Mouse (Mus musculus) megakaryocyte progenitor cell, adult 5-6 weeks (primary cell): ENCODE measurements around the gene Gnao1. TPM values are rescaled to one million over a fixed set of nuclear protein-coding genes. Genes with fewer than 3 reads are reported as not detected.
A peak's percentile ranks its signal among the peaks of the same experiment; 100 is the strongest.

Source experiments
- ATAC-seq: replicated peaks from 2 replicates; pipeline ENCODE4 v1.8.0; 2016; ENCODE audit warnings: mild to moderate bottlenecking, moderate TSS enrichment, inconsistent platforms; ENCODE audit not compliant: poor library complexity
- total RNA-seq, 2 experiments: library from RNA; stranded (forward) in 1 of 2; stranded (reverse) in 1 of 2; fragments of 157-497, 149-512 nt in 1 of 2; fragments of 200-1000 nt in 1 of 2; gene quantifications; 2 replicates each; pipeline versions ENCODE4 v1.2.3 to v1.2.4; 2015 to 2017

Gnao1 gene
- total RNA-seq, 2 experiments from 2014 or later: not detected

DNA sequence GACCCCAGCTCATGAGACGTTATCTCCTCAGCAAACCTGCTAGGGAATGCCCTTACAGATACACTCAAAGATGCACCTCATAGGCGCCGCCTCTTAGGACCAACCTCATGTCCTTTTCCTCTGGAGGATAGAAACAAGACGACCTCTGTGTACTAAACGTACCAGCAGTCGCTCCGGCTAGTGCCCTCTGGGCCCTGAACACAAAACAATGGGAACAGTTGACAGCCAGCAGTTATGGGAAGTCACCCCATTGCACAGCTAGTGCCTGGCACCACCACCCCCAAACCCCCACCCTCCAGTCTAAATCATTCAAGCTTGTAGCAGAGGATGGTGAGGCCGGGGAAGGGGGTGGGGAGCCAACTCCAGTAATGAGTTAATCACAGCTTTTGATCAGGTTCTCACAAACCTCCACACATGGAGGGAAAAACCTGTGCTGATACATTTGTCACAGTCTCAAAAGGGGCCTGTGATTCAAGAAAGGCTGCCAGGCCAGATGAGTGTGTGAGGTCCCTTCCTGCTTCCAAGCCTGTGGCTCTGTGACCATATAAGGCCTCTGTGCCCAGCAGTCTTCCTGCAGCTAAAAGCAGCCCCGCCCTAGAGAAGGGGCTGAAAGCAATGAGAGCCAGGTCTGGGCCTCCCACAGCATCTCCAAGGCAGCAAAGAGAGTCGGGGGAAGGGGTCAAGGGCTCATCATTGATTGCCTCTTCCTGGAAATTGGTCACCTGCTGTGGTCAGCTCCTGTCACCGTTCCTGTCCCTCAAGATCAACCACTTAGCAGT is 79.1 kb downstream of the Gnao1 start:
- ATAC-seq: no peak

- ATAC-seq: no peak
Observed at GRCm38 (mm10) chr8:93893556-93893955, 83.8 kb downstream of the Gnao1 start.

DNA sequence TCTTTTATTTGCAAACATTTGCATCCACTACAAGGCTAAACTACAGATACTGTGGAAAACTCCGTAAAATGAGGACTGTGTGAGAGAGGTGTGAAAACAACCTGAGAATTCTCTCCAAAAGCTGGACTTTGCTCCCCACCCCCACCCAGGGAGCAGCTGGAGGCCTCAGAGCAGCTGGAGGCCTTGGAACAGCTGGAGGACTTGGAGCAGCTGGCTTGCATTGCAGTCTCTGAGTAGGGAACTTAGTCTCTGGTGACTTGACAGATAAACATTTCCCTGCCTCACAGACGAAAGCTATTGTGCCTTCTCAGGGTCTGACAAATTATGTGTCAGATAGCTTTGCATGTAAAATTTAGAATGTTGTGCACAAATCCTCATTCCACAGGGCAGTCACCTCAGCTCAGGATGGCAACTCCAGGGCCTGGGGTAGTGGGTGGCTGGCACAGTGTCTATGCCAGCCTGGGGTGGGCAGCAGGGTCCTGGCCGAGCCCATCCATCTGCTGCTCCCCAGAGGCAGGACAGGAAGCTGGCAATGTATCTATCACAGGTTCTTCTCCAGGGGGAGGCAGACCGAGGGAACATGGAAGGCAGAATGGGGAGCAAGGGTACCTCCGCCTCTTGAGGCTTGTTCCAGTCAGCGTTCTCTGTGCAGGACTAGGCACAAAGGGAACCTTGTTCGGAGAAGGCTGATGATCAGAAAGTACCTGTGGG is 87.2 kb downstream of the Gnao1 start:
- no peak for ATAC-seq

DNA sequence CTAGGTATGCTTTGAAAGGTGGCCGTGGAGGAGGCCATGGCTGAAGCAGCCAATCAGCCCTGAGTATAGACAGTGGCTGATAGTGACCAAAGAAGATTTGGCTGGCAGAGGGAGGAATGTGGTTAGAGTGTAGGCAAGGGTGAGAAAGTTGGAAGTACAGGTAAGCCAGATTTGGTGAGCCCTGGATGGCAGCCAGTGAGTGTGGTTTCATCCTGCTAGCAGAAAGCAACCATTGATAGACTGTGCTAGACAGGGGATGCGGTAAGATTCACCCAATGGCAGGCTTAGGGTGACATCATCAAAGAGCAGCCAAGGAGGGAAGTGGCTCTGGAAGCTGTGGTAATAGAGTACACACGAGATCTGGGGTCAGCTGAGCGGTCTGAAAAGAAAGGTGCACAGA is 88.8 kb downstream of the Gnao1 start:
- no peak for ATAC-seq

DNA sequence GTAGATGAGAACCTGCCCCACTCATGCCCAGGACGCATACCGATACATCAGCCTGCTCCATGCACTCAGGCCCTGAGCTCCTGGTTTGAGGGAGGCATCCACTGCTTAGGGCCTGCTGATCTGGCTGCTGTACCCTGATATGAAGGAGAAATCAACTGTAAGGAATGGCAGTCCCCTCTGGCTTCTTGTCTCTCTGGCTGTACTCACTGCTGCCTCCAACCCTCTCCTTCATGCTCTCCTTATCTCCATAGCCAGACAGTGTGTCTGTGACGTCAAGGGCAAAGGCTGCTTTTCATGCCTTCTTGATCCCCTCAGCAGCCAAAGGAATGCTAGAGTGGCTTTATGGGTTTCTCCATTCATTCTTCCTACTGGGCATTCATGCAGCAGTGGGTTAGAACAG is 92.3 kb downstream of the Gnao1 start:
- ATAC-seq: peak; percentile 26; the same call in 1 of the 2 replicates

- no peak for ATAC-seq
Observed at GRCm38 (mm10) chr8:93906961-93907360, 97.2 kb downstream of the Gnao1 start.

GRCm38 (mm10) chr8:93907987-93908441 is 98.2 kb downstream of the Gnao1 start:
- no peak for ATAC-seq

GRCm38 (mm10) chr8:93908546-93908945 is 98.8 kb downstream of the Gnao1 start:
- ATAC-seq: no peak

- no peak for ATAC-seq
Observed at GRCm38 (mm10) chr8:93911715-93912555, 102.2 kb downstream of the Gnao1 start.

GRCm38 (mm10) chr8:93917859-93918421 is 108.2 kb downstream of the Gnao1 start:
- no peak for ATAC-seq

GRCm38 (mm10) chr8:93918580-93918979 is 108.8 kb downstream of the Gnao1 start:
- no peak for ATAC-seq

GRCm38 (mm10) chr8:93919422-93919821 is 109.7 kb downstream of the Gnao1 start:
- no peak for ATAC-seq

DNA sequence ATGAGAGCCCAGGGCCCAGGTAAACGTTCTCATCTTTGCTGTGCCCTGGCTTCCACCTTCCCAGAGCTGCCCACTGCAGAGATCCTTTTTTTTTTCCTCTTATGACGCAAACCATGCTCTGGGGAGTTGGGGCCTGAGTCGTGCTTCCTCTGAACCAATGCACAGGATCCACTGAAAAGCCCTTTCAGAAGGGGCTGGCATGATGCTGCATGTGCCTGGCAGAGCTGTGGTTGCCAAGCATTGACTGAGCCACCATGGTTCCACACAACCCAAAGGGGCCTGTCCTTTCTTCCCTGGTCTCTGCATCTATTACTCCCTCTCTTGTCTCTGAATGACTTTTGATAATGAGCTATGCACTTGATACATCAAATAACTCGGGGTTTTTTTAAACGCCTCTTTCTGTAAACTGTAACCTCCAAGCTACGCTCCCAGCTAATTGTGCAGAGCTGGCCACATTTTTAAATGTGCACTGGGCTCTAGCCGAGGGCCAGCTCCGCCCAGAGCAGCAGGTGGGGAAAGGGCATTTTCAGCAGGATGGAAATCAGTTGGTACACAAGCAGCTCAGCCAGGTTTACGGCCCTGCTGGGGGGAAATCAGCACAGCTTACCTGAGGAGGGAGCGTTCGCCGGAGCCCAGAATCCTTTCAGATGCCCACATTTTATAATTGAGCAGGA is 110.3 kb downstream of the Gnao1 start:
- no peak for ATAC-seq

DNA sequence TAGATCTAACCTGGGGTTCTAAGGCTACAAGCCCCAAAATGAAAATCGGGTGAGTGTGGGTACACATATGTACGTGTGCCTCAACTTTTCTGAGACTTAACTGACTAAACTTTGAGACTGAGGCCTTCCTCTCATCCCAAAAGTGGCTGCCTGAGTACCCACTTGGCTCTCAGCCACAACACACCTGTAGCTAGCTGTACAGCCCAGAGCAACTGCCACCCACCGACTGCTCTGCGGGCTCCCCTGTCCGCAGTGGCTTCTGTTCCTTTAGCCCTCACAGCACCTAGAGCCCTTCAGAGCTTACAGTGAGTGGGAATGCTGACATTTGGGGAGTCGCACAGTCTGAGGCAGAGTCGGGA is 110.8 kb downstream of the Gnao1 start:
- ATAC-seq: no peak

DNA sequence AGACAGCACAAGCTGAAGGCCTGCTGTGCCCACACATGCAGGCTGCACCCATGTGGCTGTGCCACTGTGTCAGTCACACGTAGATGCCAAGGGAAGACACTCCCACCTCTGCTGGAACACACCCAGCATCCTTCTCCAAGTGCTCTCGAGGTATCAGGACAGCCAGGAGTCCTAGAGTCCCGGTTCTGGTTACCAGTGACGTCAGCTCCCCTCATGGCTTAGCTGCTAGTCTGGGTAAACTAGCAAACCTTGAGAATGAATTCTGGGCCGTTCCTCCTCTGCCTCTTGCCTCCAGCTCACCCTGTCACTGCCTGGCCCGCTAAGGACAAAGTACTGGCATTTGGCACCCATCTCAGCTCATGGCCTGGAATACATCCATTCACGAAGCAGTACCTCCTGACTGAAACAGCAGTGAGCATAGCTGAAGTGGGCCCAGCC is 114.2 kb downstream of the Gnao1 start:
- ATAC-seq: no peak

DNA sequence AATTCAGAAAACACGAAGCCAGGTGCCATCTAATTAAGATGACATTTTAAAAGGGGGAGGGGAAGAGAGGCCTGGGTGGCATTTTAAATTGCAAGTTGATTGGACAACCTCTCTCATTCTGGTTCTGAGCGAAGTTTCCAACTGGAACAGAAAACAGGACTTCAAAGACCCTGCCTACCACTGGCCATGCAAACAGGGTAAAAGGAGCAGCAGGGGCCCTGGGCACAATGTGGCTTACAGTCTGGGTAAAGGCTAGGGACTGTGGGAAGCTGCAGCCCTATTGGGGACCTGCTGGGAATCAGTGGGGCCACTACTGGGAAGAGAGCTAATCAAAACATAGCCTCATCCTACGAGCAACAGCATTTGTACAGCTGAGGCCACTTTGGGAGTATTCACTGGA is 115.7 kb downstream of the Gnao1 start:
- no peak for ATAC-seq

DNA sequence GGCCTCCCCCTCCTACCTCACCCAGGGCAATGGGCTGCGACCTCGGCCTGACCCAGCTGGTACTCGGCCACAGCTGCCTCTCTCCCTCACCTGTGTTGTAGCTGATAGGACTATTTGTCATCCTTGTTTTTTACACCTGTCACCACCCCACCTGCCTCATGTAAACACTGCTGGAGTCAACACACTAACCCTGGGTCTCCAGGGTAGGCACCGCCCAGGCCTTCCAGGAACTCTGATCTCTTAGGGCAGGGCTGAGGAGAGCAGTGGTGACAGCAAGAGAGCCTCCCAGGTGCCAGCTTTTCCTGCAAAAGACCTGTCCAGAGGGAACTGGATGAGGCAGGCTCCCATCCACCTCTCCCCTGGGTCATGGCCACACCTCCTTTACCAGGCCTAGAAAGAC is 119.5 kb downstream of the Gnao1 start:
- no peak for ATAC-seq

- ATAC-seq: no peak
Observed at GRCm38 (mm10) chr8:93931336-93931735, 121.6 kb downstream of the Gnao1 start.

DNA sequence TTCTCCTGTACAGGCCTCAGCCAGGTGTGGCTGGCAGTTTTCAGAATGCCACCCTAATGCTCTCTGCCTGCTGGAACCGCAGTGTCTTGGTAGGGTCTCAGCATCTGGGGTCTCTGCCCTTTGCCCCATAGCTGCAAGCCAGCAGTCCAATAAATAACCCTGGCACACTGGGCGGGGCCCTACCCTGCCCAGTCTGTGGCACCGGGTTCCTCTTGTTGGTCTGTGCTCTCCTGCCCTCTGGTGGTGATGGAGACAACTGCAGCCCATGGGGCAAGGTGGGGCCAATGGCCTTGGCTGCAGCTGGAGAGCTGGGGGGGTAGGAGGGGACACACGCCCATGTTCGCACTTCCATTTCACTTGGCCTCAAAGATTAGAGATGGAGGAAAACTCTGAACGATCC is 123.1 kb downstream of the Gnao1 start:
- peak; percentile 100 for ATAC-seq

DNA sequence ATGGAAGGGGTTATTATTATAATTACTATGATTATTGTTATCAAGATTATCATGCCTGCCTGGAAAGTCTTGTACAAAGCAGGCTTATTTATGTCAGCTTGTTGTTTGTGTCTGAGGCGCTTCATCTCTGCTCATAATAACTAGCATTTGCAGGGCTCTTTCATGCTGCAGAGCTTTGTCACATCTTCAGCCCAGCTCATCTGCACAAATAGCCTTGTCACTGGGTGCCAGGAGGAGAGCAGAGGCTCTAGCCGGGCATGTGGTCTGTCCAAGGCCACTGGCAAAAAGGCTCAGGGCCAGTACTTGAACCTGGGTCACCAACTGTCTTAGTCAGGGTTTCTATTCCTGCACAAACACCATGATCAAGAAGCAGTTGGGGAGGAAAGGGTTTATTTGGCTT is 123.5 kb downstream of the Gnao1 start:
- no peak for ATAC-seq

- ATAC-seq: no peak
Observed at GRCm38 (mm10) chr8:93938193-93938592, 128.4 kb downstream of the Gnao1 start.
